Mouse (Mus musculus) embryo, embryonic 11 days (tissue): ENCODE measurements around the gene 4931428F04Rik.
"Not testable (repeated sequence)": the region's sequence is repeated elsewhere in the genome, so short reads cannot be mapped to it uniquely, and the experiment has no call there.

Experiments used
- DNase-seq: peaks from one replicate; pipeline ENCODE4 v3.0.0-alpha.2; 2015

The 4931428F04Rik gene

DNA sequence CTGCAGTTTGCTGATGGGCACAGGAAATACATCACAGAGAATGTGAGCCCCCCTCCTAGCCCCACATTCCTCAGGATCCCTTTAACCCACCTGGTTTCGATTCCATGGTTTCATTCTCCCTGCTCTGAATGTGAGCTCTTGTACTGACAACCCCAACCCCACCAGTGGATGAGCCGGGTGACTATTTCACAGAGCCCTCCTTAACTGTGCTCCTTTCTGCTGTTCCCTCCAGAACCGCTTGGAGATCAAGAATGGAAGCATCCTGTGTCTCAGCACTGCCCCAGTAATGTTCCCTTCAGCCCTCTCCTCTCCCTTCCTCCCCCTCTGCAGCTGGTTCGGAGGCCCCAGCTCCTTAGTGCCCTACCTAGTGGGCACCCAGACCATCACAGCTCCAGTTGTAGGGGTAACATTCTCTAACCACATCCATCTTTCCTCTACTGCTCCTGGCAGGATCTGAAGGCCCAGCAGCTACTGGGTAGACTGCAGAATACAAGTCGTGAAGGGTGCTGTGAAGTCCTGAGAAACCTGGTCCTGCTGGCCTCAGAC, 16.6 kb upstream of the 4931428F04Rik start:
- DNase-seq: no peak

- peak; percentile 71 for DNase-seq
These were observed 15.8 kb upstream of the 4931428F04Rik start, which contains the start of gene Elmo3 for GRCm38 (mm10) chr8:105305211-105306145. TSS of gene Elmo3 (plus strand) at chr8:105305601.

GRCm38 (mm10) chr8:105304325-105305210, 14.9 kb upstream of the 4931428F04Rik start:
- no peak for DNase-seq

- DNase-seq: no peak
These were observed 14.2 kb upstream of the 4931428F04Rik start for GRCm38 (mm10) chr8:105303874-105304273.

DNA sequence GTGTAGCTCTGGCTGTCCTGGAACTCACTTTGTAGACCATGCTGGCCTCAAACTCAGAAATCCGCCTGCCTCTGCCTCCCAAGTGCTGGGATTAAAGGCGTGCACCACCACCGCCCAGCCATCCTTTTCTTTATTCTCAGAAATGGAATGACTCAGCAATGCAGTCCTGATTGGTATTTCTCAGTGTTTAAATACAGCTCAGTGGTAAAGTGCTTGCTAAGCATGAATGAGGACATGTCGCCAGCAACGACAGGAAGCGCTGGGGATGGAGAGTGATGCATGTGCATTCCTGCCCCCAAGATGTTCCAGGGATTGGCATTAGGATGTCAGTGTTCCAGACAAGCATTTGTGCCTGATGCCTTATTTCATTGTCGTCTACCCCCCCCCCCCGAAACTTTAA, 13.7 kb upstream of the 4931428F04Rik start:
- DNase-seq: no peak

DNA sequence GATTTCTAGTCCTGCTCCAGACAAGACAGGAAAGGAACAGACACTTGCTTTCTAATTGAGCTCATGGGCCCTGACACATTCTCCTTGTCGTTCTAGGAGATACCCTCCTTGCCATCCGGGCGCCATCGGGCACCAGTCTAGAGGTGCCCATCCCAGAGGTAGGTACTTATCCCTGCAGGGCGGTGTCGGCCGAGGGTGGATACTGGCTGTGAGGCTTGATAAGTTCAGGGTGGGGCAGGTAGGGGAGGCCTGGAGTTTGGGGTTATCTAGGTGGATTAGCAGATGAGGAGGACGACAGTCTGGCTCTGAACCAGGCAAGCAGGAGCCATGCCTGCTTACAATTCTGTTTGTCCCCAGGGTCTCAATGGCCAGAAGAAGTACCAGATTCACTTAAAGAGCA, 10.3 kb upstream of the 4931428F04Rik start:
- DNase-seq: no peak

DNA sequence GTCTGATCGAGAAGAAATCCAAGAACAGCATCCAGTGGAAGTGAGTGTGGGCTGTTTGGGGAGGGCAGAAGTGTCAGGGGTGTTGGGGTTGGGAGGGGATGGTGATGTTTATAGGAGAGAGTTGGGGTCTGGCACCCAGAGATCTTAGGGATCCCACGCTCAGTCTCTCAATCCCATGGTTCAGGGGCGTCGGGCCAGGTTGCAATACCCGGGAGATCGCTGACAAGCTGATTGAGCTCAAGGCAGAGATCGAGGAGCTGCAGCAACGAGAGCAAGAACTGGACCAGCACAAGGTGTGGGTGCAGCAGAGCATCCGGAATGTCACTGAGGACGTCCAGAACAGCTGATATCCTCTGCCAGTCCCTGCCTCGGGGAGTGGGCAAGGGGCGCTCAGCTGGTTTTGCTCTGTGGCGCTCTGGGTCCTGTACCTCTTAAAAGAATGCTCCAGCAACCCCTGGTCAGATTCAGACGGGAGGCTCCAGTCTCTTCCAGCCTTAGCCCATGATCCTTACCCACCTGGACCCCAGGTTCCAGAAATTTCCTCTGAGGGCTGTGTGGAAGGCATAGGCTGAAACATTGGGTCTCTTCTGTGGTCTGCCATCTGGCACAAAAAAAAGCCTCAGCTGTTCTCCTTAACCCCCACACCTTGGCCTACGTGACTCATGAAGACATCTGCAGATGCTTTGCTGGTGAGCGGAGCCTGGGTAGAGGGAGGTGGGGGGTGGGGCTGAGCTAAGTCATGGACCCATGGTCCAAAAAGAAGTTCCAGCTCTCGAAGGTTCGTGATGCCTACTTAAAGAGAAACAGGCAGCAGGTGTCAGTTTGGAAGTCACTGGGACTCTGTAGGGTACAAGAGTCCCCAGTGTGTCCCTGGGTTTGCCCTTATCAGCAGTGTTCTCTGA, 8.9 kb upstream of the 4931428F04Rik start:
- no peak for DNase-seq

DNA sequence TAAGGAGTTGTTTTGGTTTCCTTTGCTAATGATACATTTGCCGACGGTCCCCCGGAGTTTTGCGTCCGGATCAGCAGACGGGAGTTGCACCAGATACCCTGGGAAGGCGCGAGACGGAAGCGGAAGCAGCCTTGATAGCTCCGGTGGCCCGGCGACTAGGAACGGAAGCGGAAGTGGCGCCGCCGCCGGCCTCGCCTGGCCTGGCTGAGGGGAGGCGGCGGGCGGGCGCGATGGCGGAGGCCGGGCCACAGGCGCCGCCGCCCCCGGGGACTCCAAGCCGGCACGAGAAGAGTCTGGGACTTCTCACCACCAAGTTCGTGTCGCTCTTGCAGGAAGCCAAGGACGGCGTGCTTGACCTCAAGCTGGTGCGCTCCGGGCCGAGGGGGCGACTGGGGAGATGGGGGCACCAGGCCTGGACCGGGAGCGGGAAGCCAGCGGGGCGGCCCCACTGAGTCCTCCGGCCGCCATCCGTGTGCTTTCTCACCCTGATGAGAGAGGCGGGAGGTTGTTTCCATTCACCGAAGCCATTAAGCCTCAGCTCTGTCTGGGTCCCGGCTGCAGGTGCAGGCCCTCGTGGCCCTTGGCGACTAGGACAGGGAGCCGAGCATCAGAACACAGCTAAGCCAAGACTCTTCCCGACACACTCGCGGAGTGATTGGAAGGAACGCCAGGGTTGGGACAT, 8.0 kb upstream of the 4931428F04Rik start, which contains the start of gene E2f4:
Gene E2f4, plus strand, starts transcription at position 153 of the 682 bp plus-strand sequence.
- DNase-seq: peak; percentile 98

- DNase-seq: no peak
These were observed 6.4 kb upstream of the 4931428F04Rik start, which contains the start of gene Exoc3l for GRCm38 (mm10) chr8:105295895-105296573. TSS of gene Exoc3l (minus strand) at chr8:105296101.

DNA sequence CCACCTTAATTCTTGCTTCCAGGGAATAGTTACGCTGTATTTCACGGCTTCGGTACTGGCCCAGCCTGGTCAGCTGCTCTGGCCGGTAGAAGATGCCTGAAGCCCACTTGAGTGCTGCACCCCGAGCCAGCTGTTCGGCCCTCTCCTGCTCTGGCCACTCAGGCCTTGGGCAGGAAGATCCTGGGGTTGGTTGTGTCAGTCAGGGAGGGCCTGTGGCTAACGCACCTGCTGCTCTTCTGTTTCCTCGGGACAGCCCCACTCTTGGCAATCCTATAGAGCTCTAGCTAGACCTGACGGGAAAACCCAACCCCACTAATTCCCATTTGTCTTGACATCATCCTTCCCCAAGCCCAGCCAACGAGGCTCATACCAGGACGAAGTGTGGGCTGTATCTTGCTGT, 5.6 kb upstream of the 4931428F04Rik start:
- no peak for DNase-seq

DNA sequence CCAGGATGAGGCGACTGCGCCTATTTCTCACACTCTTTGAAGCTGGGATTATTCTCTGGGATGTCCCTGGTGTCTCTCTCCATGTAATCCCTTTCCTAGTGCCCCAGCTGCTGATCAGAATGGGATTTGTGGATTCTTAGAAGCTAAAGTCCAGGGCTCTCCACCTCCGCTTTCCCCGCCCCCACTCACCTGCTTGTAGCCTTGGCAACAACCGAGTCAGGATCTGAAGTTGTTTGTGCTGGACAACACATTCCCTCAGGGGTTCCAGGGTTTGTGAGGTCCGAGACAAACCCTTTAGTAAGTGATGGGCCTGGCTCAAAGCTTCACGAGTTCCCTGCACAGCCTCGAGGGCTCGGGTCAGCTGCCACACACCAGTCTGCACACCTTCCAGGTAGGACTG, 5.1 kb upstream of the 4931428F04Rik start:
- no peak for DNase-seq

DNA sequence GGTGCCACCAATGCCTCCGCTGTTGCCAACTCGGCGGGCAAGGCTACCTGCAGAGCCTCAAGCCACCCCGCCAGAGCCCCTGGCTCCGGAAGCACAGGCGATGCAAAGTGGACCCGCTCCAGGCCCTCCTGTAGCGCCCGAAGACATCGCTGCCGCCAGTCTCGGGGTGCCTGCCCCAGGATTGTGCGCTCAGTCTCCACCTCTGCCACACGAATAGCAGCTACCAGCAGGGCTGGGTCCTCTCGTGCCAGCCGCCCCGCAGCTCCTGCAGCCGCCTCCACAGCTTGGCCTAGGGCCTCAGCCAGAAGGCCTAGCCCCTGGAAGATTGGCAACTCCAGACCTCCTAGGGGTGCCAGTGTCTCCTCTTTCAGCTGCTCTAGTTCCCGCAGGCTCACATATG, 3.7 kb upstream of the 4931428F04Rik start:
- no peak for DNase-seq

GRCm38 (mm10) chr8:105292471-105292870, 2.8 kb upstream of the 4931428F04Rik start:
- DNase-seq: no peak

DNA sequence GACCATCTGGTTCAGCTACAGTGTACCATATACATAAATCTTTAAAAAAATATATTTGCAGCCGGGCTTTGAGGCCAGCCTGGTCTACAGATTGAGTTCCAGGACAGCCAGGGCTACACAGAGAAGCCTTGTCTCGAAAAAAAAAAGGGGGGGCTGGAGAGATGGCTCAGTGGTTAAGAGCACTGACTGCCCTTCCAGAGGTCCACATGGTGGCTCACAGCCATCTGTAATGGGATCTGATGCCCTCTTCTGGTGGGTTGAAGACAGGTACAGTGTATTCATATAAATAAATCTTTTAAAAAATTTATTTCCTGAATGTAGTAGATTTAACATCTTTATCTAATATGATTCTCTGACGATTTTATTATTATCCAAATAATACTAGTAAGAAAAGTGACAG, 2.1 kb upstream of the 4931428F04Rik start:
- not testable (repeated sequence) for DNase-seq

DNA sequence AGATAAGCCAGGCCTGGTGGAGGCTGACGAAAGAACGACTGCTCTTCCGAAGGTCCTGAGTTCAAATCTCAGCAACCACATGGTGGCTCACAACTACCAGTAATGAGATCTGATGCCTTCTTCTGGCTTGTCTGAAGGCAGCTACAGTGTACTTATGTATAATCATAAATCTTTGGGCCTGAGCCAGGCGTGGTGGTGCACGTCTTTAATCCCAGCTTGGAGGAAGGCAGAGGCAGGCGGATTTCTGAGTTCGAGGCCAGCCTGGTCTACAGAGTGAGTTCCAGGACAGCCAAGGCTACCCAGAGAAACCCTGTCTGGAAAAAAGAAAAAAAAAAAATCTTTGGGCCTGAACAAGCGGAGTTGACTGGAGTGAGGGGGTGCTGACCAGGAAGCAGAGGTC, 1.7 kb upstream of the 4931428F04Rik start:
- not testable (repeated sequence) for DNase-seq

- peak; percentile 94 for DNase-seq
These were observed 1.1 kb upstream of the 4931428F04Rik start for GRCm38 (mm10) chr8:105290554-105291314.

DNA sequence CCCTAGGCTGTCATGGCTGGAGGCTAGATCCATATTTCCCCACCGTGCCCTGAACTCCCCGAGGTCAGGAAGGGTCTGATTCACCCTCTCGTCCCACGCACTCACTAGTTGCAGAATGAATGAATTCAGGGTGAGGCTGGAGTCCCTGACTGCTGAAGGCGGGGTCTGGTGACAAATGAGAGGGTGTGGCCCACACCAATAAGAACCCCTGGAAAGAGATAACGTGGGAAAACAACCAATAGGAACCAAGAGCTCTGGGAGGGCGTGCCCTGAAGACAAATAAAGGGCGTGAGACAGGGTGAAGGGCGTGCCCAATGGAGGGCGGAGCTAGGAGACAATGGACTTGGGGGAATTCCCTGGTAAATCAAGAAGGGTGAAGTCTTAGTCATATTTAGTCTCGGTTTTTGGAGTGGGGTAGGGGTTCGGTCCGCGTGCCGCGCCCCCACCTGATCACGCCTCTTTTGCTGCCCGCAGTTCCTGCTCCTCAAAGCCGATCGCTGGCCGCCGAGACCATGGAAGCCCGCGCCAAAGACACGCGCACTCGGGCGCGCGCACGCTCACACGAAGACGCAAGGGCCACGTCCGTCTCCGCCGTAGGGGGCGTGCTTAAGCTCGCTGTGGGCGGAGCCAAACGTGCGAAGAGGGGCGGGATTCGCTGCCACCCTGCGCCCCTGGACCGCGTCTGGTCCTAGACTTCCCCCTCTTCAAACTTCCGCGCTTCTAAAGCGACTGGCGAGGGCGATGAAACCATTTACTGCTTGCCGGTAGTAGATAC, 519 bp downstream of the 4931428F04Rik start:
- peak; percentile 98 for DNase-seq

DNA sequence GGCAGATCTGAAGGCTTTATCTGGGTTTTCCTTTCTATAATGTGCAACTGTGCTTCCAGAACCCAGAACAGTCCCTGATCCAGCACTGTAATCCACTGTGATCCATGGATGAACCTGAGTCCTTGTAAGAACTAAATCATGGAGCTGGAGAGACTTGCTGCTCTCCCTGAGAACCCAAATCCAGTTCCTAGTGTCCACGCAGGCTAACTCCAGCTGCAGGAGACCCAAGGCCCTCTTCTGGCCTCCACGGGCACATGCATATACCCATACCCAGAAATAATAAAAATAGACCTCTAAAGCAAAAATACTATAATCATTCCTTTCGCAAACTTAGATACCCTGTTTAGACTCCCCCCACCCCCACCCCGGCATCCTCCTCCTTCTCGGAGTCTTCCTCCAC, 1.4 kb downstream of the 4931428F04Rik start:
- DNase-seq: no peak

DNA sequence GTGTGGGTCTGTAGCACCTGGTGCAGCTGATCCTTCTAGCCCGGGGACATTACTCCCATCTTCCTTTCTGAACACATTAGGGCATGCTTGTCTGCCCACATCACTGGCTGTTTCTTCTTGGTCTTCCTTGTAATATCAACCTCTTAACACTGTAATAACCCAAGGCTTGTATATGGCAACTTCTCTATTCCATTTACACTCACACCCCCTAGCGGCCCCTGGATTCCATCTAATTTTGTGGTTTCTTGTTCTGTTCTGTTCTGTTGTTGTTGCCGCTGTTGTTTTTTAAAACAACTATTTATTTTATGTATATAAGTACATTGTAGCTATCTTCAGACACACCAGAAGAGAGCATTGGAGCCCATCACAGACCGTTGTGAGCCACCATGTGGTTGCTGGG, 2.8 kb downstream of the 4931428F04Rik start:
- DNase-seq: no peak
